Mouse (Mus musculus) urinary bladder, adult 18-20 months (tissue): ENCODE results near the gene Pnmal2.

ENCODE experiments used
- DNase-seq, 2 experiments: peaks; one replicate each; pipeline ENCODE4 v3.0.0; 2022; ENCODE audit warnings: low spot score in 2 of 2, mixed read lengths in 2 of 2

The Pnmal2 gene

DNA sequence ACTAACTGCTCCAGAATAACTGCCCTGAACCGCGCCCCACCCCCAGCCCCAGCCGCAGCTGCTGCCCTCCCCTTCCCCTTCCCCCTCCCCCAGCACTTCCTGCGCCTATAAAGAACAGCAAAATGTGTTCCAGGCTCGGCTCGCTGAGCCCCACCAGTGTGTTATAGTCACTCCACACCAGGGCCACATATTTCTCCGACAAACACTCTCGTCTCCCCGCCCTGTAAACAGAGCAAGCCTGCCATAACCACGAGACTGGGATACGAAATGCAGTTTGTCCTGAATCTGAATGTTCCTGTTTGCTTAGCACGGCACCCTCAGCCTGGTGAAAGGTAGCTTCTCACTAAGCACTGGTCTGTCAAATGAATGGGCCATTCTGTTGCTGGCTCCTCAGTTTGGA lies 35.9 kb downstream of the Pnmal2 start:
- DNase-seq, result peak in 1 of 2 experiments; percentile 53

DNA sequence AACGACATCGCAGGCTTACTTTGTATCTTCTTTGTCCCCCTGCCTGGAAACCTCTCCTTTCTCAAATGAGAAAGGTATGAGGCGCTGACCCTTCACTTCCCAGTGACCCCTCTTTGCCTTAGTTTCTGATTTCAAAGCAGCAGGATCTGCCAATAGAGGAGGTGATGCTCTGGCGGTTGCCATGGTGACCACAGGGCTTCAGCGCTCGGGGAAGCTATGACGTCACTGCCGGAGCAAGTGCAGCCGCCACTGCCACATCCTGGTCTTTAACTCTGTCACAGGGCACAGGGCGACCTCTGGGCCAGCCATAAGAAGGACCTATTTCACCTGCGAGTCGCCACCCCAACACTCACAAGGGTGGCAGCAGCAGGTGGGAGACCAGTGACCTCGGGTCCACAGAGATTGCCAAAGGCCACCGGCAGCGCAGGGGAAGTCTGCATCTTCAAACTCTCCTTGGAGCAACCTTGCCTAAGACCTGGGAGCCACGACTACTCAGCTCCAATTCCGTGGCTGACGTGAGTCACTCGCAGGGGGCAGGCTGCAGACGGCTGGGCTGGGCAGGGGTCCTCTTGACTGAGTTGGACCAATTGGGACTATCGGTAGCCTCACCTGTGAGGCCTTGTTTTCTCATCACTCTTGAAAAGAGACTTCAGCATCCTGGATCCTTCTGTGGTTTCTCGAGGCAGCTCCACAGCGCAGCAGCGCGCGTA lies 38.5 kb downstream of the Pnmal2 start, which contains the start of gene Gm42372:
Gene Gm42372, plus strand, starts transcription at position 228 of the 710 bp plus-strand sequence.
- no peak for DNase-seq

DNA sequence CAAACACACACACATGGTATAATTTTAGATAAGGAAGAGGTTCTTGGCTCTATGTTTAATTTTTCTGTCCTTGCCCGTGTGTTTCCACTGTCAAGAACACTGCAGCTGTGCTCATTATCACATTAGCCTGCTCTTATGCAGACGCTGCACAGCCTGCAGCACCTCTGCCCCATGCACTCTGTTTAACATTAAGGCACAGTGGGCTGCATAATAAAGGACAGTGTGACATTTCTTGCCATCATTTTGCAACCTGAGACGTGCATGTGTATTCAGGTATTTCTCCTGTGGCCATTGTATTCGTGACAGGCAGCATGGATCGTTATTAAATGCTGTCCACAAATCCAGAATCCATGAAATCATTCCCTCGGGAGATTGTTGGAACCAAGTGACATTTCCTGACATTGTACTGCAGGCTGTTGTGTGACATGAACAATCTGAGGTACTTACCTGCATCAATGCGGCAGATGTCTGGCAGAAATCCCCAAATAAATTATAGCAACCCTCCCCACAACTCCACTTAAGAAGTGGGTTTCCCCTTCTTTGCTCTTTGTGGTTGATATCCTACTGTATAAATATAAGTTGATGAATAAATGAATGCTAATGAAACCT lies 43.2 kb downstream of the Pnmal2 start:
- no peak for DNase-seq

DNA sequence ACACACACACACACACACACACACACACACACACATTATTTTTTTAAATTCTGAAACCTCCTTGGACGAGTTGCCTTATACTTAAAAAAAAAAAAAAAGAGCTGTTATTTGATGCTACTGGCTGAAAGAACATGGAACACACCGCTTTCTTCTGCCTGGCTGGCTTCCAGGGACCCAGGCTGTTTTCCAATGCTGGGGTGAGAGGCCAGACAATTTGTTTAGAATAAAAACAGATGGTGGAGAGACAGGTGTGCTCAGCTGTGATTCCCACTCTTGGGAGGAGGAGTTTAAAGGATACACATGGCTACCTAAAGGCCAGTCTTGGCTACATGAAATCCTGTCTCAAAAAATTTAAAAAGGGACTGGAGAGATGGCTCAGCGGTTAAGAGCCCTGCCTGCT lies 43.9 kb downstream of the Pnmal2 start:
- DNase-seq, result no peak

DNA sequence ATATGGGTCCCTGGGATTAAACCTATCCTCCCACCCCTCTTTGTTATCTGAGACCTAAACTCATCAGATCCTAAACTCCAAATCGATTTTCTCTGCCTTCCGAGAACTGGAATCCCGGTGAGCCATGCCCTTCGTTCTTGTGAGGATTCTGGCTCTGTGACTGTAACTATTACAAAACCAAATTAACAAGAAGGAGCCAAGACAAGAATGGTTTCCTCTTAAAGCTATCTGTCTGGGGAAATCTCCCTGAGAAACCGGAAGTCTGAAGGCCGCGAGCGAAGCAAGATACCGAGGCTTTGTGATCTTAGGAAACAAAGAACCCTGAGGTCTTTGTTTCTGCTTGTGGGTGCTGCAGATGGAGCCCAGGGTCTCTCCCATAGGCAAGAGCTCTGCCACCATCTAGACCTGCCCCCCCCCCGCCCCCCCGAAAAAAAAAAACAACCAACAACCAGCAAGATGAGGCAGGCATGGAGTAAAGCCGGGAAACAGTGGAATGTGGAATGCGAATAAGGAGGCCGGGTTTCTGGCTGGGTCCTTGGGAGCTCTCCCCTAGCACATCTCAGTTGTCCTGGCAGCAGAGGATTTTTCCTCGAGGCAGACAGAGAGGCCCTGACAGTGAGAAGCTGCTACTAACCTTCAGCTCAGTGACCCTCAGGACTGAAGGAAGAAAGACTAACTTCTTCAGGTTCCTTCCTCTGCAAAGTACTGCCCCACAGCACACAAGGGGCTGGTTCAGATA lies 45.7 kb downstream of the Pnmal2 start:
- no peak for DNase-seq

DNA sequence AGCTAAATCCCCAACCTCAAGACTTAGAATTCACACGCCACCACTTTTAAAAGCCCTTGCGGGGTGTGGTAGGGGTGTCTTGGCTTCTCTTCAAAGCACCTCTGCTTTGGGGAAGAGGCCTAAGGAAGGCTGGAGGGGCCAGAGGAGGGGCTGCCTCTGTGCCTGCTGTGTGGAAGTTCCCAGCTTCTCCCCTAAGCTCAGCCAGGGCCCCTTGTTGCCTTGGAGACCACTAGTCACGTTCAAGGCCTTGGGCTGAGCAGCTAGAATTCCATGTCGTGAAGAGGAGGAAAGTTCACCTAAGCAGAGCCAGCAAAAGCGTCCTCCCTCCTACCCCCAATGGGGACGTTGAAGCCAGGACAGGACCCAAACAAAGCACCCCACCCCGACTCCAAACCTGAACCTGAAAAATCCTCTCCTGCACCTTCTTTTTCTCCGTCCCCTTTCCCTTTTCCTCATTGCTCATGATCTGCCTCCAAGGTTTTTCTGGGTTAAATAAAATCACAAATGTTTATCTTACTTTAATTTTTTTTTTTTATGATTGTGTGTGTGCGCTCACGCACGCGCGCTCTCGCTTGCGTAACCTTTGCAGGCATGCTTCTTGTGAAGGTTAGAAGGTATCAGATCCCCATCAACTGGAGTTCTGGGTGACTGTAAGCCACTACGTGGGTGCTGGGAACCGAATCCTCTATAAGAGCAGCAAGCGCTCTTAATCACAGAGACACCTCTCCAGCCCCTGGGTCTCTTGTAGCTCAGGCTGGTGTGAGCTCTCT lies 47.4 kb downstream of the Pnmal2 start:
- no peak for DNase-seq

DNA sequence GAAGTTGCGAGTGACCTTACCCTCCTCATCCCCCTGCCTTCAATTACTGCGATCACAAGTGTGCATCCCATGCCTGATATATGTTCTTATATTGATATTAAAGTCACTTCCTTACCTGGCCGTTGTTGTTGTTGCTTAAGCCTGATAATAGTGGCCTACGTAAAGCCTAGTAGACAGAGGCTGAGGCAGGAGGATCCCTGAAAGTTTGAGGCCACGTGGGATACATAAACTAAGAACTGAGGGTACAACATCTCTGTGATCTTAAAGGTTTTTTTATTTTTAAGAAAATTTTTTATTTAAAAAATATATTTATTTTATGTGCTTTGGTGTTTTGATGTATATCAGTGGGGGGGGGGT lies 47.9 kb downstream of the Pnmal2 start, which contains the start of gene Ccdc8:
Gene Ccdc8, plus strand, starts transcription at position 258 of the 357 bp plus-strand sequence.
- no peak for DNase-seq

DNA sequence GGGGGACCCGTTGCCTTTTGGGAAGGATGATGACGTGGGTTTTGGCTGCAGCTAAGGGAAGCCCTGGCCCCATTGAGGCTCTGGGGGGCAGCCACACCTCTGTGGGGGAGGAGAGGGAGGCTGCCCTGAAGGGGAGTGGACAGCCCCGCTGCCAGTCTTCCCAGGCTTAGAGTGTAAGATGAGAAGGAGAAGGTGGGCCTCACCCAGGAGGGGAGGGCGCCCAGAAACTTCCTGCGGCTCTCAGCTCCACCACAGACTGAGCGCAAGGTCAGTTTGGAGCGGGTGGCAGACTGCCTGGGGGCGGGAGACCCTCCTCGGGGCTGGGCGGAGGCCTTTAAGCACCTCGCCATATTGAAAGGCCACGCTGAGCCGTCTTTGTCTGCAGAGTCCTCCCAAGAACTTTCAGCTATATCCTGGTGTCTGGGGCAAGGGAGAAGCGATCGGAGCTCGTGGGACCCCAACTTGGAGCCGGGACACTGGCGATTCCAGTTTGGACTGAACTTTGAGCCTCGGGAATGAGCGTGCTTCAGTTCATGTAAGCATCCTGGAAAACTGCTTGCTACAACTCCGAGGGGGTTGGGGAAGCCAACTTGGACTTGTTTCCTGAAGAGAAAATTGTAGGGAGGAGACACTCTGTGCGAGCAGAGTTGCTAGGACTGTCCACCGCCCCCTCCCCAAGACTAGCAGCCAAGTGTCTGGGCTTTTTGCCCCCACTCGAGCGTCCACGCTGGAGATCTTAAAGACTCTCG lies 49.3 kb downstream of the Pnmal2 start:
- peak in 1 of 2 experiments; percentile 80 for DNase-seq

DNA sequence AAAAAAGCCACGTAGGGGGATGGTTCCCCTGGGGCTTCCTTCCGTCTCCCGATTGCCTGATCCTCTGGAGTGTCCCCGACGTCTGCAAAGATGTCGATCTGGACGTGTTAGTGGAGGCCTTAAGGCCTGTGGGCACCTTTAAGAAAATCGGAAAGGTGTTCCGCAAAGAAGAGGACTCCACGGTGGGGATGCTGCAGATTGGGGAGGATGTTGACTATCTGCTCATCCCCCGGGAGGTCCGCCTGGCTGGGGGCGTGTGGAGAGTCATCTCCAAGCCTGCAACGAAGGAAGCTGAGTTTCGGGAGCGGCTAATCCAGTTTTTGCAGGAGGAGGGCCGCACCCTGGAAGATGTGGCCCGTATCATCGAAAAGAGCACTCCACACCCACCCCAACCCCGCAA lies 49.9 kb downstream of the Pnmal2 start:
- DNase-seq, result no peak

DNA sequence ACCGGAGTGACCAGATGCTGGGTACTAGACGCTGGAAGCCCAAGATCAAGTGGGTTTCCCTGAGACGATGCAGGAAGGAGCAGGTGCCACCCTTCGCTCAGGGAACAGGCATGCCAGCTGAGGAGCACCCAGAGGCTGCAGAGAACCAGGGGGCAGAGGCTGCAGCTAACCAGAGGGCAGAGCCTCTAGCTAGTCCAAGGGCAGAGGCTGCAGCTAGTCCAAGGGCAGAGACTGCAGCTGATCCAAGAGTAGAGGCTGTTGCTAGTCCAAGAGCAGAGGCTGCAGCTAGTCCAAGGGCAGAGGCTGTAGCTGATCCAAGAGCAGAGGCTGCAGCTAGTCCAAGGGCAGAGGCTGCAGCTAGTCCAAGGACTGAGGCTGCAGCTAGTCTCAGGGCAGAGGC lies 50.9 kb downstream of the Pnmal2 start:
- DNase-seq, result no peak
